Mouse (Mus musculus) cortical plate, adult 2 months (tissue): ENCODE data around the gene Tbx5.

ENCODE experiments used
- CTCF ChIP-seq: fragments of 200-500 bp; IDR thresholded peaks from 2 replicates; pipeline ENCODE4 v1.5.1; 2011; ENCODE audit warnings: mild to moderate bottlenecking, control low read depth, low read length; ENCODE audit not compliant: insufficient read depth; ENCODE audit errors: extremely low read depth
- POLR2A ChIP-seq: fragments of 200-500 bp; IDR thresholded peaks from 2 replicates; pipeline ENCODE4 v1.6.1; 2011; ENCODE audit warnings: mild to moderate bottlenecking, low read length, control low read depth; ENCODE audit not compliant: insufficient read depth; ENCODE audit errors: extremely low read depth

DNA sequence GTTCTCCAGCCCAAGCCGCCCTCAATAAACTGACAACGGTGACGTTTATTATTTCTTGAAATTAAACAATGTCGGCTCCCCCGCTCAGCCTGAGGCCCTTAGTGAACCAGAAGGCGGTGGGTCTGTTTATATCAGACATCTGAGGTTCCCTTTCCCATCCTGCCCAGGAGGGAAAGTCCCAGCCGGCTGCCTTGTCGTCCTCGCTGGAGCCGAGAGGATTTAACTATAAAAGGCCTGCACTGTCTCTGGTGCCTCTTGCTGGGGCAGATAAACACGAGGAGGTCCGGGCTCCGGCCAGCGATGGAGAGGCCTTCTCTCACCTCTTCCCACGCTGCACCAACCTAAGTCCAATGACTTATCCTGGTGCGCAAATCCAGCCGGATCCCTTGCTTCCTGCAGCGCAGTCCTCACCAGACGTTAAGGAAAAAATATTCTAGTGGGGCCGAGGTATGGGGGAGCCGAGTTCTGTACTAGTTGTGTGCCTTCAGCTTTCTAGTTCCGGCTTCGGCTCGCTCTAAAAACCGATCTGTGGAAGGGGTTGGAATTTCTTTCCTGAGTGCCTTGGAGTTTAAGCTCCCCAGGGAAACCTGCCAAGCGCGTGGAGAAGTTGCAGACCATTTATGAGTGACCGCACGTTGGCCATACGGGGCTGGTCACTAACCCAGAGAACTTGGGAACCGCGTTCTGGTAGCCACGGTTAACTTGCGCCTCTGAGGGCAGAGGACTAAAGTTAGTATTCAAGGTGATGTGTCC, 7.3 kb downstream of the Tbx5 start:
- TF ChIP-seq CTCF: no peak
- TF ChIP-seq POLR2A: no peak
